ENCODE assay signal across 16 mouse cellular contexts in the genomic region with DNA sequence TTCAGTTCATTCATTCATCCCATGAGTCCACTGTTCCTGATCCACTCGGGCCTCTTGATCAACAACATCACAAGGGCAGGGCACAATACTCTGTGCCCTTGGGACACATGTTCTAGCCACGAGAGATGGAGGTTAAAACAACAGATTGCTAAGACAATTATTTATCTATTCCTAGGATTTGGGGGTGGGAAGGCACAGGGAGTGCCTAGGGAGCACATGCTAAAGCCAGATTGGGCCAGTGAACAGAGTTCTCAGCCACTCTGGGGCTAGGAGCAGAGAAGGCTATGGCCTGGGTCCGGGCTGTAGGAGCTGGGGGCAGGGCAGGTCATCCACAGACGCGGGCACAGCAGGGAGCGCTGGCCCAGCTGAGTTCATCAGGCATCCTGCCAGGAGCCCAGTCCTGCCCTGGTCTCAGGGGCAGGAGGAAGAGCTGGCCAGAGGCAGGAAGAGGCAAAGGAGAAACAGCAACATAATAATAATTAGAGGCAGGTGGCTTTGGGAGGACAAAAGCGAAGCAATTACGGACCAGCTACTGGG. TPM values are rescaled to one million over a fixed set of nuclear protein-coding genes. Genes with fewer than 3 reads are reported as not detected.
A peak's percentile ranks its signal among the peaks of the same experiment; 100 is the strongest.
DNase-seq lines count a peak whose midpoint lies in the region; ATAC-seq and TF ChIP-seq lines count a peak whose summit lies in the region.
"Had no signal": no experiment of that assay in that cellular context is flagged by ENCODE, and none has a peak within 500 bp of the region (broad histone marks: within the 10 kb centered on the region; RNA-seq: fewer than 3 reads in every experiment).

No protein-coding gene starts in this region.

- in situ Hi-C loops in Patski (cut with MboI; ENCODE audit: low pct_unique_long_range_greater_than_20kb), result loop anchor here (25.0 kb wide), 1 partner anchor 714 kb away; no protein-coding TSS in a partner anchor

- DNase-seq in embryo, embryonic 9.5 days (ENCODE audit: extremely low spot score), result peak; percentile 14
- no peak for DNase-seq in embryo, embryonic 10 days (ENCODE audit: low spot score)
- peak; percentile 74 for DNase-seq in kidney, adult 18-20 months
- no peak for DNase-seq in Patski (ENCODE audit: low read depth, low spot score)
- DNase-seq in kidney, postnatal 14 days, result peak; percentile 81
- no peak for DNase-seq in frontal cortex, postnatal 14 days (ENCODE audit: low spot score in 2 of 2)
- no peak for DNase-seq in urinary bladder, adult 2 months (ENCODE audit: low spot score)
- DNase-seq: gastrocnemius, postnatal 25 days; layer of hippocampus, adult 9-11 months; liver, embryonic 13.5 days had no signal

- 40% methylated on average over 8 of the region's 8 CpGs for WGBS in kidney, embryonic 16.5 days

- ATAC-seq in kidney, embryonic 16.5 days (ENCODE audit: low FRiP score, low TSS enrichment), result no peak
- ATAC-seq in Patski, result peak; percentile 56
- ATAC-seq: midbrain, embryonic 13.5 days had no signal

- CTCF ChIA-PET in Patski (lab: Charles Lee), result interaction anchor here (2.6 kb wide), 1 partner anchor 13 kb away, joined by 7 read pairs; no protein-coding TSS in a partner anchor

- H3K27ac ChIP-seq in kidney, embryonic 16.5 days (ENCODE audit: low read length), result no peak overlapping the region
- H3K27ac ChIP-seq: hindbrain, embryonic 14.5 days; liver, embryonic 13.5 days; midbrain, embryonic 13.5 days had no signal

- H3K9me3 ChIP-seq in kidney, embryonic 16.5 days (ENCODE audit: low read length), result no peaks in the 10 kb centered on the region
- H3K9me3 ChIP-seq: liver, embryonic 13.5 days; midbrain, embryonic 13.5 days had no signal

- no peak overlapping the region for H3K4me2 ChIP-seq in kidney, embryonic 16.5 days (replicated peaks; ENCODE audit: low read depth, low read length)
- H3K4me2 ChIP-seq: hindbrain, embryonic 14.5 days; liver, embryonic 13.5 days; midbrain, embryonic 13.5 days had no signal

- POLR2A ChIA-PET in Patski (lab: Charles Lee), result interaction anchor here (0.6 kb wide), 1 partner anchor 180 kb away, joined by 3 read pairs; no protein-coding TSS in a partner anchor

- H3K4me1 ChIP-seq in kidney, embryonic 16.5 days (ENCODE audit: insufficient read depth, low read length), result peaks cover 15% of the 10 kb centered on the region

- H3K27me3 ChIP-seq in kidney, embryonic 16.5 days (ENCODE audit: insufficient read depth, low read length), result no peaks in the 10 kb centered on the region
- H3K27me3 ChIP-seq in Patski, result no peaks in the 10 kb centered on the region
- H3K27me3 ChIP-seq: liver, embryonic 13.5 days; midbrain, embryonic 13.5 days had no signal

- H3K4me3 ChIP-seq in kidney, embryonic 16.5 days (ENCODE audit: low read length), result no peak overlapping the region
- H3K4me3 ChIP-seq: erythroblast, embryonic 14.5 days; liver, embryonic 13.5 days; midbrain, embryonic 13.5 days had no signal

- no peaks in the 10 kb centered on the region for H3K36me3 ChIP-seq in kidney, embryonic 16.5 days (ENCODE audit: insufficient read depth, low read length)
- H3K36me3 ChIP-seq: G1E; liver, embryonic 13.5 days; midbrain, embryonic 13.5 days had no signal

- H3K9ac ChIP-seq in kidney, embryonic 16.5 days (replicated peaks; ENCODE audit: low read length), result no peak overlapping the region
- H3K9ac ChIP-seq: hindbrain, embryonic 14.5 days; liver, embryonic 13.5 days; midbrain, embryonic 13.5 days had no signal

- no peak for TF ChIP-seq CTCF in Patski (IDR thresholded peaks at IDR 0.05)

RNA-seq across cellular contexts. Expression of gene Mafb, which starts 15.8 kb away (rescaled TPM):
- polyA plus RNA-seq in kidney, embryonic 16.5 days (2015; fragmentation: Nextera tagmentation; extraction: Ambion mirVana), result 31.4 and 35.8 TPM in 2 replicates
- 11.8 TPM for polyA plus RNA-seq in Patski (2021)
- 6.3 and 9.7 TPM in 2 replicates for polyA plus RNA-seq in urinary bladder, adult 2 months (2012; rRNA removed)
- polyA plus RNA-seq: G1E had no signal

RNA-seq across cellular contexts. Expression of gene Gm826, which starts 17.1 kb away (rescaled TPM):
- polyA plus RNA-seq in kidney, embryonic 16.5 days (2015; fragmentation: Nextera tagmentation; extraction: Ambion mirVana), result 0.67 and 0.91 TPM in 2 replicates
- 0.35 TPM for polyA plus RNA-seq in Patski (2021)
- 1.0 and 1.6 TPM in 2 replicates for polyA plus RNA-seq in urinary bladder, adult 2 months (2012; rRNA removed)
- polyA plus RNA-seq: erythroblast, embryonic 14.5 days; G1E; midbrain, embryonic 13.5 days; neural tube, embryonic 14.5 days had no signal

Comparison
In these comparisons a context has a peak if more than half of its experiments do, and no peak if none do; other contexts are left out.
1. DNase-seq: peak in embryo, embryonic 9.5 days (single experiment), kidney, adult 18-20 months (single experiment) and kidney, postnatal 14 days (single experiment); none in embryo, embryonic 10 days (single experiment), Patski (single experiment), frontal cortex, postnatal 14 days (0 of 2) and urinary bladder, adult 2 months (single experiment).